Comparison of ENCODE assay signal across 24 mouse cellular contexts in genomic region chr5:74208438-74208837, GRCm38 (mm10). TPM values are rescaled to one million over a fixed set of nuclear protein-coding genes. Genes with fewer than 3 reads are reported as not detected.
DNase-seq lines count a peak whose midpoint lies in the region; ATAC-seq and TF ChIP-seq lines count a peak whose summit lies in the region.
"Had no signal": no experiment of that assay in that cellular context is flagged by ENCODE, and none has a peak within 500 bp of the region (broad histone marks: within the 10 kb centered on the region; RNA-seq: fewer than 3 reads in every experiment).

No protein-coding gene starts in this region.

- peak; percentile 82 for DNase-seq in heart, embryonic 10.5 days (ENCODE audit: low spot score)
- no peak for DNase-seq in heart, postnatal 36 days
- DNase-seq in heart, postnatal 0 days (ENCODE audit: low spot score): peak; percentile 57
- no peak for DNase-seq in heart, adult 8-10 months (ENCODE audit: low spot score)
- DNase-seq in limb, embryonic 10.5 days (ENCODE audit: low spot score): no peak
- DNase-seq in Muller cell, postnatal 12 days (ENCODE audit: inconsistent ontology term): no peak
- DNase-seq: adrenal gland, adult 2 months; B cell, adult 2 months; cerebellum, adult 8-10 months; kidney, adult 18-20 months; kidney, postnatal 10 days; layer of hippocampus, postnatal 36 days; lung, adult 18-20 months; lung, postnatal 36 days; right cerebral cortex, postnatal 4 days; thymus, postnatal 14 days had no signal

- no peak overlapping the region for H3ac ChIP-seq in C2C12 (ENCODE audit: control insufficient read depth, insufficient read length, low read depth)

- WGBS in heart, embryonic 10.5 days: 10% methylated on average over 7 of the region's 7 CpGs
- 17% methylated on average over 7 of the region's 7 CpGs for WGBS in heart, postnatal 0 days
- 47% methylated on average over 7 of the region's 7 CpGs for WGBS in limb, embryonic 10.5 days
- 61% methylated on average over 7 of the region's 7 CpGs for WGBS in kidney, embryonic 15.5 days

- H3K9ac ChIP-seq in heart, postnatal 0 days (replicated peaks; ENCODE audit: low read depth, low read length): no peak overlapping the region
- no peak overlapping the region for H3K9ac ChIP-seq in kidney, embryonic 15.5 days
- H3K9ac ChIP-seq: embryonic facial prominence, embryonic 12.5 days; hindbrain, embryonic 14.5 days had no signal

- intact Hi-C loops in heart, postnatal 36 days (cut with DNase I): no loop called here

- no peaks in the 10 kb centered on the region for H3K79me3 ChIP-seq in C2C12 (ENCODE audit: low read depth)

- no peaks in the 10 kb centered on the region for H3K9me3 ChIP-seq in heart, embryonic 10.5 days
- H3K9me3 ChIP-seq in heart, postnatal 0 days (replicated peaks; ENCODE audit: control insufficient read depth, low read length): no peaks in the 10 kb centered on the region
- no peaks in the 10 kb centered on the region for H3K9me3 ChIP-seq in limb, embryonic 10.5 days (replicated peaks)
- no peaks in the 10 kb centered on the region for H3K9me3 ChIP-seq in kidney, embryonic 15.5 days (replicated peaks)
- H3K9me3 ChIP-seq: embryonic facial prominence, embryonic 12.5 days had no signal

- peak overlapping the region; percentile 89 for H3K27ac ChIP-seq in heart, embryonic 10.5 days
- H3K27ac ChIP-seq in heart, postnatal 0 days (ENCODE audit: low read depth): peak overlapping the region; percentile 80
- peak overlapping the region; percentile 65 for H3K27ac ChIP-seq in limb, embryonic 10.5 days
- H3K27ac ChIP-seq in kidney, embryonic 15.5 days: no peak overlapping the region
- H3K27ac ChIP-seq: embryonic facial prominence, embryonic 12.5 days; hindbrain, embryonic 14.5 days; layer of hippocampus, adult 2 months; midbrain, embryonic 10.5 days had no signal

- H3K4me3 ChIP-seq in heart, embryonic 10.5 days: no peak overlapping the region
- no peak overlapping the region for H3K4me3 ChIP-seq in heart, postnatal 0 days (ENCODE audit: low read depth, low read length)
- H3K4me3 ChIP-seq in C2C12 (ENCODE audit: insufficient read depth, poor library complexity, severe bottlenecking): no peak overlapping the region
- H3K4me3 ChIP-seq in limb, embryonic 10.5 days: no peak overlapping the region
- H3K4me3 ChIP-seq in kidney, embryonic 15.5 days (replicated peaks): no peak overlapping the region
- H3K4me3 ChIP-seq: embryonic facial prominence, embryonic 12.5 days; layer of hippocampus, adult 2 months; midbrain, embryonic 10.5 days had no signal

- H3K79me2 ChIP-seq in C2C12 (ENCODE audit: control insufficient read depth, insufficient read depth): no peaks in the 10 kb centered on the region

- ATAC-seq in heart, postnatal 0 days (ENCODE audit: insufficient read depth, low read depth): peak; percentile 66
- ATAC-seq in kidney, embryonic 15.5 days (replicated peaks; ENCODE audit: low FRiP score): no peak
- ATAC-seq: forebrain, embryonic 16.5 days had no signal

- no peak overlapping the region for H3K4me2 ChIP-seq in heart, postnatal 0 days (ENCODE audit: low read depth, low read length)
- H3K4me2 ChIP-seq in kidney, embryonic 15.5 days: no peak overlapping the region
- H3K4me2 ChIP-seq: embryonic facial prominence, embryonic 12.5 days; hindbrain, embryonic 14.5 days; liver, embryonic 11.5 days had no signal

- peaks cover 74% of the 10 kb centered on the region for H3K4me1 ChIP-seq in heart, embryonic 10.5 days
- H3K4me1 ChIP-seq in heart, postnatal 0 days (ENCODE audit: control insufficient read depth, insufficient read depth): peaks cover 54% of the 10 kb centered on the region
- peaks cover 59% of the 10 kb centered on the region for H3K4me1 ChIP-seq in limb, embryonic 10.5 days
- peaks cover 56% of the 10 kb centered on the region for H3K4me1 ChIP-seq in kidney, embryonic 15.5 days

- TF ChIP-seq CTCF in heart, postnatal 0 days (IDR thresholded peaks at IDR 0.05; ENCODE audit: low read depth): no peak
- TF ChIP-seq CTCF in C2C12 (IDR thresholded peaks at IDR 0.05; ENCODE audit: control insufficient read depth, insufficient read depth, insufficient read length): no peak

- no peak for TF ChIP-seq EP300 in heart, postnatal 0 days (IDR thresholded peaks at IDR 0.05; ENCODE audit: low read depth)

- no peaks in the 10 kb centered on the region for H3K36me3 ChIP-seq in heart, embryonic 10.5 days
- H3K36me3 ChIP-seq in heart, postnatal 0 days (replicated peaks; ENCODE audit: control insufficient read depth, insufficient read depth, low read length): no peaks in the 10 kb centered on the region
- H3K36me3 ChIP-seq in C2C12 (ENCODE audit: control insufficient read depth, insufficient read depth): no peaks in the 10 kb centered on the region
- 0 out of 2 replicates have a peak, but pooled peaks cover 4% of the 10 kb centered on the region for H3K36me3 ChIP-seq in limb, embryonic 10.5 days
- no peaks in the 10 kb centered on the region for H3K36me3 ChIP-seq in kidney, embryonic 15.5 days
- H3K36me3 ChIP-seq: embryonic facial prominence, embryonic 12.5 days; midbrain, embryonic 10.5 days had no signal

- H3K27me3 ChIP-seq in heart, embryonic 10.5 days (ENCODE audit: insufficient read depth, poor library complexity, severe bottlenecking): no peaks in the 10 kb centered on the region
- H3K27me3 ChIP-seq in heart, postnatal 0 days (ENCODE audit: control insufficient read depth, insufficient read depth, low read length): no peaks in the 10 kb centered on the region
- no peaks in the 10 kb centered on the region for H3K27me3 ChIP-seq in C2C12 (ENCODE audit: control insufficient read depth, insufficient read depth, insufficient read length)
- H3K27me3 ChIP-seq in limb, embryonic 10.5 days (ENCODE audit: low read depth, poor library complexity, severe bottlenecking): no peaks in the 10 kb centered on the region
- H3K27me3 ChIP-seq in kidney, embryonic 15.5 days: no peaks in the 10 kb centered on the region
- H3K27me3 ChIP-seq: embryonic facial prominence, embryonic 12.5 days had no signal

TF ChIP-seq in C2C12, 6 proteins besides CTCF, POLR2A, EP300 and RAD21:
- no peak for TF ChIP-seq MAX (IDR thresholded peaks at IDR 0.05)
- no peak for TF ChIP-seq MYOG (IDR thresholded peaks at IDR 0.05; ENCODE audit: control insufficient read depth, extremely low read depth, insufficient read length)
- TF ChIP-seq CEBPB (IDR thresholded peaks at IDR 0.05; ENCODE audit: low read depth): no peak
- TF ChIP-seq MYOD1 (IDR thresholded peaks at IDR 0.05; ENCODE audit: control insufficient read depth, insufficient read length, low read depth): peak; percentile 22
- TF ChIP-seq USF1 (IDR thresholded peaks at IDR 0.05; ENCODE audit: low read depth): no peak

RNA-seq across cellular contexts. Expression of gene Rasl11b, which starts 13.4 kb away (rescaled TPM):
- polyA plus RNA-seq in heart, embryonic 10.5 days (2016; fragmentation: Nextera tagmentation; extraction: Ambion mirVana): 58.3 and 65.9 TPM in 2 replicates
- 10 to 100 TPM; 29.9 to 44.8 TPM for total RNA-seq in heart, postnatal 36 days (2021)
- total RNA-seq in heart, postnatal 0 days (2014; rRNA removed; ENCODE audit: low replicate concordance): 22.8 and 24.5 TPM in 2 replicates
- polyA plus RNA-seq in heart, postnatal 0 days (2015; fragmentation: Nextera tagmentation; extraction: Ambion mirVana): 61.9 and 67.8 TPM in 2 replicates
- 10 to 100 TPM; 36.0 to 52.1 (median 41.2) TPM for total RNA-seq in heart, adult 8-10 months (2022)
- polyA plus RNA-seq in C2C12 (2012; fragmentation: generic; extraction: Trizol): 4.8 TPM
- polyA plus RNA-seq in limb, embryonic 10.5 days (2016; fragmentation: Nextera tagmentation; extraction: Ambion mirVana): 40.7 and 91.2 TPM in 2 replicates
- 60.3 and 63.1 TPM in 2 replicates for polyA plus RNA-seq in kidney, embryonic 15.5 days (2015; fragmentation: Nextera tagmentation; extraction: Ambion mirVana)

Comparison
In these comparisons a context has a peak if more than half of its experiments do, and no peak if none do; other contexts are left out.
1. DNase-seq: peak in heart, embryonic 10.5 days (single experiment) and heart, postnatal 0 days (single experiment); none in heart, postnatal 36 days (0 of 2), heart, adult 8-10 months (single experiment), limb, embryonic 10.5 days (single experiment) and Muller cell, postnatal 12 days (single experiment).